9 mouse cellular contexts compared by ENCODE assay signal in the genomic region with DNA sequence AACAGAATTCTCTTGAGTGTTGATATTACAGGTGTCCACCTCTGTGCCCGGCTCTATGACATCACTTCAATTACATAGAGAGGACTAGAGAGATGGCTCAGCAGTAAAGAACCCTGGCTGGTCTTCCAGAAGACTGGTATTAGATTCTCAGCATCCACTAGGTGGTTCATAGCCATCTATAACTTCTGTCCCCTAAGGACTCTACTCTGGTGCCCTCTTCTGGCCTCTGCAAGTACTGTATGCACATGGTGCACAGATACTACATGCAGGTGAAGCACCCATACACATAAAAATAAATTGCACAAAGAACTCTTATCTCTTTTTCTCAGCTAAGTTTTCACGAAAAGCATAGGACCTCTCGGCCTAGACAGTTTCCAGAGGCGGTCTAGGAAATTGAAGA. TPM values are rescaled to one million over a fixed set of nuclear protein-coding genes. Genes with fewer than 3 reads are reported as not detected.
DNase-seq lines count a peak whose midpoint lies in the region; ATAC-seq and TF ChIP-seq lines count a peak whose summit lies in the region.
"Had no signal": no experiment of that assay in that cellular context is flagged by ENCODE, and none has a peak within 500 bp of the region (broad histone marks: within the 10 kb centered on the region; RNA-seq: fewer than 3 reads in every experiment).

No protein-coding gene starts in this region.

- peak; percentile 97 for ATAC-seq in megakaryocyte-erythroid progenitor cell, adult 5-6 weeks (replicated peaks; ENCODE audit: low FRiP score, low TSS enrichment, poor library complexity, severe bottlenecking)
- no peak for ATAC-seq in midbrain, embryonic 13.5 days

- H3K27ac ChIP-seq in heart, embryonic 10.5 days, result no peak overlapping the region
- no peak overlapping the region for H3K27ac ChIP-seq in cortical plate, adult 2 months (ENCODE audit: insufficient read depth, low read length)
- no peak overlapping the region for H3K27ac ChIP-seq in midbrain, embryonic 13.5 days

- TF ChIP-seq POLR2A in cortical plate, adult 2 months (IDR thresholded peaks at IDR 0.05; ENCODE audit: extremely low read depth, insufficient read depth, low read length), result no peak

- WGBS in heart, embryonic 10.5 days, result 87% methylated on average over 4 of the region's 4 CpGs
- 94% methylated on average over 4 of the region's 4 CpGs for WGBS in midbrain, embryonic 13.5 days

- peak; percentile 81 for TF ChIP-seq CTCF in E14TG2a.4 (conservative IDR thresholded peaks at IDR 0.05; ENCODE audit: low read length)
- peak; percentile 12; the same call in 1 of the 2 replicates for TF ChIP-seq CTCF in cortical plate, adult 2 months (IDR thresholded peaks at IDR 0.05; ENCODE audit: extremely low read depth, insufficient read depth, low read length)

- no peak overlapping the region for H3K9ac ChIP-seq in midbrain, embryonic 13.5 days (replicated peaks)

- H3K27me3 ChIP-seq in heart, embryonic 10.5 days (ENCODE audit: insufficient read depth, poor library complexity, severe bottlenecking), result no peaks in the 10 kb centered on the region
- no peaks in the 10 kb centered on the region for H3K27me3 ChIP-seq in E14TG2a.4 (ENCODE audit: insufficient read depth, low read length)
- H3K27me3 ChIP-seq in midbrain, embryonic 13.5 days, result no peaks in the 10 kb centered on the region

- peaks cover 26% of the 10 kb centered on the region for H3K36me3 ChIP-seq in heart, embryonic 10.5 days
- H3K36me3 ChIP-seq in E14TG2a.4 (ENCODE audit: insufficient read depth, low read length), result peaks cover 72% of the 10 kb centered on the region
- no peaks in the 10 kb centered on the region for H3K36me3 ChIP-seq in midbrain, embryonic 13.5 days

- no peak overlapping the region for H3K4me2 ChIP-seq in midbrain, embryonic 13.5 days (replicated peaks)

- no peak overlapping the region for H3K4me3 ChIP-seq in heart, embryonic 10.5 days
- no peak overlapping the region for H3K4me3 ChIP-seq in E14TG2a.4 (replicated peaks; ENCODE audit: low read length)
- H3K4me3 ChIP-seq in cortical plate, adult 2 months (ENCODE audit: insufficient read depth, low read length), result no peak overlapping the region
- H3K4me3 ChIP-seq in midbrain, embryonic 13.5 days (replicated peaks), result no peak overlapping the region
- H3K4me3 ChIP-seq: myocyte had no signal

- no peaks in the 10 kb centered on the region for H3K9me3 ChIP-seq in heart, embryonic 10.5 days
- H3K9me3 ChIP-seq in E14TG2a.4 (ENCODE audit: low read length), result no peaks in the 10 kb centered on the region
- H3K9me3 ChIP-seq in midbrain, embryonic 13.5 days, result 0 out of 2 replicates have a peak, but pooled peaks cover 3% of the 10 kb centered on the region

- DNase-seq in heart, postnatal 4 days, result peak; percentile 28
- no peak for DNase-seq in heart, embryonic 10.5 days (ENCODE audit: low spot score)
- DNase-seq in gastrocnemius, postnatal 10 days, result no peak
- DNase-seq in cerebellum, postnatal 4 days (ENCODE audit: low spot score in 2 of 2), result no peak

- H3K4me1 ChIP-seq in heart, embryonic 10.5 days, result no peaks in the 10 kb centered on the region
- peaks cover 68% of the 10 kb centered on the region for H3K4me1 ChIP-seq in E14TG2a.4 (replicated peaks; ENCODE audit: low read depth, low read length)
- no peaks in the 10 kb centered on the region; the same call in 1 of the 2 replicates for H3K4me1 ChIP-seq in cortical plate, adult 2 months (ENCODE audit: control insufficient read depth, insufficient read depth, low read length)
- 0 out of 2 replicates have a peak, but pooled peaks cover 3% of the 10 kb centered on the region for H3K4me1 ChIP-seq in midbrain, embryonic 13.5 days (replicated peaks)

RNA-seq across cellular contexts. Expression of a gene that starts 14.5 kb away (rescaled TPM):
- 100 to 1,000 TPM; 141 to 161 TPM for total RNA-seq in heart, postnatal 4 days (2021)
- 64.8 and 85.9 TPM in 2 replicates for polyA plus RNA-seq in heart, embryonic 10.5 days (2016; fragmentation: Nextera tagmentation; extraction: Ambion mirVana)
- polyA plus RNA-seq in cortical plate, adult 2 months (2012; rRNA removed), result 148 and 153 TPM in 2 replicates
- total RNA-seq in megakaryocyte-erythroid progenitor cell, adult 5-6 weeks (2014; fragmentation: Nextera tagmentation), result 107 and 112 TPM in 2 replicates
- total RNA-seq in megakaryocyte-erythroid progenitor cell, adult 5-6 weeks (2017), result 172 and 177 TPM in 2 replicates
- 100 to 1,000 TPM; 122 to 131 TPM for total RNA-seq in gastrocnemius, postnatal 10 days (2021)
- 82.9 and 93.9 TPM in 2 replicates for polyA plus RNA-seq in midbrain, embryonic 13.5 days (2015; fragmentation: Nextera tagmentation; extraction: Ambion mirVana)
